24 mouse cellular contexts compared by ENCODE assay signal in the genomic region with DNA sequence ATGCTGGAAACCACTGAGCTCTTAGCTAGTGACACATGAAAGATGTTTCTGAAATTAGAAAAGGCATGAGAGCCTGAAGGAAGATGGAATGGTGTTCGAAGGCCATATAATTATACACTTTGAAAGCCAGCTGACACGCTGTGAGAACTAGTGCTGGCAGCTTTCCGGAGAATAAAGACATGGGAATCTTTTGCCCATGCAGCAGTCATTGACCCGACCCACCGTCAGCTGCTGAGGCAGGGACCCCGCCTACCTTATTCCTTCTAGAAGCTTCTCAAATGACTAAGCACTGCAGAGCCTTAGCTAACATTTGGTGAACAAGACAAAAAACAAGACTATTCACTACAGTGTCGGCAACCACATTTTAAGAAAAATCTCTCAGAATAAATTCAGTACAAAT. TPM values are rescaled to one million over a fixed set of nuclear protein-coding genes. Genes with fewer than 3 reads are reported as not detected.
A peak's percentile ranks its signal among the peaks of the same experiment; 100 is the strongest.
DNase-seq lines count a peak whose midpoint lies in the region; ATAC-seq lines count a peak whose summit lies in the region.
"Had no signal": no experiment of that assay in that cellular context is flagged by ENCODE, and none has a peak within 500 bp of the region (broad histone marks: within the 10 kb centered on the region; RNA-seq: fewer than 3 reads in every experiment).

No protein-coding gene starts in this region.

- H3K4me1 ChIP-seq in forebrain, embryonic 15.5 days, result peaks cover 19% of the 10 kb centered on the region
- no peaks in the 10 kb centered on the region for H3K4me1 ChIP-seq in forebrain, embryonic 11.5 days (replicated peaks; ENCODE audit: control insufficient read depth, insufficient read depth, low read length)
- H3K4me1 ChIP-seq in kidney, embryonic 15.5 days, result no peaks in the 10 kb centered on the region
- H3K4me1 ChIP-seq: heart, embryonic 15.5 days; hindbrain, embryonic 10.5 days; limb, embryonic 15.5 days; midbrain, embryonic 12.5 days; neural tube, embryonic 13.5 days had no signal

- H3K4me2 ChIP-seq in forebrain, embryonic 15.5 days (replicated peaks), result 0 out of 2 replicates have a peak overlapping the region, but pooled peaks have one; percentile 2
- H3K4me2 ChIP-seq in forebrain, embryonic 11.5 days (ENCODE audit: low read depth, low read length, severe bottlenecking), result no peak overlapping the region
- no peak overlapping the region for H3K4me2 ChIP-seq in kidney, embryonic 15.5 days
- H3K4me2 ChIP-seq: heart, embryonic 15.5 days; limb, embryonic 15.5 days; liver, embryonic 15.5 days; midbrain, embryonic 12.5 days; neural tube, embryonic 13.5 days had no signal

- DNase-seq in forebrain, embryonic 11.5 days (ENCODE audit: low spot score), result no peak
- DNase-seq in right cerebral cortex, adult 18-20 months, result peak; percentile 32
- DNase-seq in right cerebral cortex, postnatal 14 days, result no peak
- DNase-seq in right cerebral cortex, adult 2 months (ENCODE audit: low spot score in 2 of 2), result peak; percentile 12 to 26
- DNase-seq in heart, postnatal 36 days, result no peak
- DNase-seq: adrenal gland, postnatal 14 days; cerebellum, adult 18-20 months; cerebellum, postnatal 36 days; gastrocnemius, postnatal 25 days; kidney, adult 11 months; thymus, postnatal 36 days had no signal

- no peak overlapping the region for H3K4me3 ChIP-seq in forebrain, embryonic 15.5 days
- H3K4me3 ChIP-seq in forebrain, embryonic 11.5 days (ENCODE audit: low read depth, low read length), result no peak overlapping the region
- no peak overlapping the region for H3K4me3 ChIP-seq in kidney, embryonic 15.5 days (replicated peaks)
- H3K4me3 ChIP-seq: heart, embryonic 15.5 days; hindbrain, embryonic 10.5 days; layer of hippocampus, adult 2 months; limb, embryonic 15.5 days; liver, embryonic 15.5 days; midbrain, embryonic 12.5 days; neural tube, embryonic 13.5 days had no signal

- intact Hi-C loops in heart, postnatal 36 days (cut with DNase I), result no loop called here

- peak overlapping the region; percentile 78 for H3K27ac ChIP-seq in forebrain, embryonic 15.5 days (replicated peaks)
- no peak overlapping the region for H3K27ac ChIP-seq in forebrain, embryonic 11.5 days (ENCODE audit: low read depth, low read length)
- H3K27ac ChIP-seq in kidney, embryonic 15.5 days, result no peak overlapping the region
- H3K27ac ChIP-seq: heart, embryonic 15.5 days; hindbrain, embryonic 10.5 days; hindbrain, postnatal 0 days; kidney, postnatal 0 days; layer of hippocampus, adult 2 months; limb, embryonic 15.5 days; liver, embryonic 15.5 days; midbrain, embryonic 12.5 days; neural tube, embryonic 13.5 days had no signal

- H3K9ac ChIP-seq in forebrain, embryonic 15.5 days (replicated peaks), result no peak overlapping the region
- no peak overlapping the region for H3K9ac ChIP-seq in forebrain, embryonic 11.5 days (ENCODE audit: low read length)
- H3K9ac ChIP-seq in kidney, embryonic 15.5 days, result no peak overlapping the region
- H3K9ac ChIP-seq: heart, embryonic 15.5 days; limb, embryonic 15.5 days; liver, embryonic 15.5 days; midbrain, embryonic 12.5 days; neural tube, embryonic 13.5 days had no signal

- no peaks in the 10 kb centered on the region for H3K9me3 ChIP-seq in forebrain, embryonic 15.5 days
- H3K9me3 ChIP-seq in forebrain, embryonic 11.5 days (ENCODE audit: control insufficient read depth, low read length), result no peaks in the 10 kb centered on the region
- H3K9me3 ChIP-seq in kidney, embryonic 15.5 days (replicated peaks), result no peaks in the 10 kb centered on the region
- H3K9me3 ChIP-seq: heart, embryonic 15.5 days; hindbrain, embryonic 10.5 days; limb, embryonic 15.5 days; liver, embryonic 15.5 days; midbrain, embryonic 12.5 days; neural tube, embryonic 13.5 days had no signal

- H3K27me3 ChIP-seq in forebrain, embryonic 15.5 days, result no peaks in the 10 kb centered on the region
- H3K27me3 ChIP-seq in forebrain, embryonic 11.5 days (ENCODE audit: control insufficient read depth, insufficient read depth, low read length), result no peaks in the 10 kb centered on the region
- no peaks in the 10 kb centered on the region for H3K27me3 ChIP-seq in kidney, embryonic 15.5 days
- H3K27me3 ChIP-seq: CH12.LX; heart, embryonic 15.5 days; limb, embryonic 15.5 days; liver, embryonic 15.5 days; midbrain, embryonic 12.5 days; neural tube, embryonic 13.5 days had no signal

- peaks cover 20% of the 10 kb centered on the region for H3K36me3 ChIP-seq in forebrain, embryonic 15.5 days
- no peaks in the 10 kb centered on the region; the same call in 1 of the 2 replicates for H3K36me3 ChIP-seq in forebrain, embryonic 11.5 days (ENCODE audit: control insufficient read depth, insufficient read depth, low read length)
- H3K36me3 ChIP-seq in kidney, embryonic 15.5 days, result peaks cover 28% of the 10 kb centered on the region
- H3K36me3 ChIP-seq: heart, embryonic 15.5 days; liver, embryonic 15.5 days had no signal

- 59% methylated on average over 7 of the region's 7 CpGs for WGBS in forebrain, embryonic 15.5 days
- 90% methylated on average over 7 of the region's 7 CpGs for WGBS in forebrain, embryonic 11.5 days
- 89% methylated on average over 7 of the region's 7 CpGs for WGBS in kidney, embryonic 15.5 days

- 0 out of 2 replicates have a peak, but pooled peaks have one; percentile 35 for ATAC-seq in forebrain, embryonic 15.5 days (replicated peaks)
- no peak for ATAC-seq in forebrain, embryonic 11.5 days (replicated peaks; ENCODE audit: low FRiP score)
- ATAC-seq in kidney, embryonic 15.5 days (replicated peaks; ENCODE audit: low FRiP score), result no peak
- ATAC-seq: hindbrain, postnatal 0 days; lung, postnatal 0 days had no signal

RNA-seq across cellular contexts. Expression of a gene that starts 25.7 kb away (rescaled TPM):
- 9.3 and 11.1 TPM in 2 replicates for polyA plus RNA-seq in forebrain, embryonic 15.5 days (2015; fragmentation: Nextera tagmentation; extraction: Ambion mirVana)
- polyA plus RNA-seq in forebrain, embryonic 11.5 days (2014; fragmentation: Nextera tagmentation; extraction: Ambion mirVana), result 11.2 and 14.1 TPM in 2 replicates
- polyA plus RNA-seq in kidney, embryonic 15.5 days (2015; fragmentation: Nextera tagmentation; extraction: Ambion mirVana), result 12.4 and 13.8 TPM in 2 replicates
- total RNA-seq in heart, postnatal 36 days (2021), result 10 to 100 TPM; 11.6 to 12.2 TPM

RNA-seq across cellular contexts. Expression of a gene that starts 26.9 kb away (rescaled TPM):
- 46.8 and 47.2 TPM in 2 replicates for polyA plus RNA-seq in forebrain, embryonic 15.5 days (2015; fragmentation: Nextera tagmentation; extraction: Ambion mirVana)
- polyA plus RNA-seq in forebrain, embryonic 11.5 days (2014; fragmentation: Nextera tagmentation; extraction: Ambion mirVana), result 41.4 and 42.9 TPM in 2 replicates
- 30.3 and 30.4 TPM in 2 replicates for polyA plus RNA-seq in kidney, embryonic 15.5 days (2015; fragmentation: Nextera tagmentation; extraction: Ambion mirVana)
- total RNA-seq in heart, postnatal 36 days (2021), result 10 to 100 TPM; 39.9 to 44.1 TPM

Comparison
In these comparisons a context has a peak if more than half of its experiments do, and no peak if none do; other contexts are left out.
1. DNase-seq: peak in right cerebral cortex, adult 18-20 months (single experiment) and right cerebral cortex, adult 2 months (2 of 2); none in forebrain, embryonic 11.5 days (single experiment), right cerebral cortex, postnatal 14 days (single experiment) and heart, postnatal 36 days (0 of 2).